Mouse (Mus musculus) G1E-ER4 (cell line): ENCODE measurements around the gene Arl13b. TPM values are rescaled to one million over a fixed set of nuclear protein-coding genes. Genes with fewer than 3 reads are reported as not detected.

Experiments used
- GATA1 ChIP-seq: IDR thresholded peaks from one replicate; pipeline ENCODE4 v1.8.0; 2012; ENCODE audit warnings: low read length, inconsistent platforms
- polyA plus RNA-seq: library from polyadenylated mRNA; stranded (reverse); fragments of >175 nt; gene quantifications from 2 replicates; pipeline ENCODE4 v1.2.3, GENCODE M21; 2012

Gene Arl13b
- polyA plus RNA-seq: 1.6 and 2.1 TPM in 2 replicates

- TF ChIP-seq GATA1: no peak
Observed at GRCm38 (mm10) chr16:62846498-62847312, at the start of gene Arl13b. Arl13b (minus strand) TSS chr16:62847040.

GRCm38 (mm10) chr16:62895824-62896223 lies 49.0 kb upstream of the Arl13b start:
- no peak for TF ChIP-seq GATA1

- TF ChIP-seq GATA1: no peak
Observed at GRCm38 (mm10) chr16:62874065-62874464, 27.2 kb upstream of the Arl13b start.

- TF ChIP-seq GATA1: no peak
Observed at GRCm38 (mm10) chr16:62873180-62873579, 26.3 kb upstream of the Arl13b start.

- TF ChIP-seq GATA1: no peak
Observed at GRCm38 (mm10) chr16:62872688-62873117, 25.9 kb upstream of the Arl13b start.

GRCm38 (mm10) chr16:62861455-62861854 lies 14.6 kb upstream of the Arl13b start:
- no peak for TF ChIP-seq GATA1

- TF ChIP-seq GATA1: no peak
Observed at GRCm38 (mm10) chr16:62860140-62860539, 13.3 kb upstream of the Arl13b start.

- no peak for TF ChIP-seq GATA1
Observed at GRCm38 (mm10) chr16:62858018-62858417, 11.2 kb upstream of the Arl13b start.

- TF ChIP-seq GATA1: no peak
Observed at GRCm38 (mm10) chr16:62857498-62857897, 10.7 kb upstream of the Arl13b start.

GRCm38 (mm10) chr16:62856273-62856672 lies 9.4 kb upstream of the Arl13b start:
- TF ChIP-seq GATA1: no peak

GRCm38 (mm10) chr16:62855385-62855784 lies 8.5 kb upstream of the Arl13b start:
- TF ChIP-seq GATA1: no peak

GRCm38 (mm10) chr16:62854191-62855068 lies 7.6 kb upstream of the Arl13b start, which contains the start of gene Pros1:
Pros1 (plus strand) TSS chr16:62854307.
- TF ChIP-seq GATA1: no peak

- no peak for TF ChIP-seq GATA1
Observed at GRCm38 (mm10) chr16:62853611-62854126, 6.8 kb upstream of the Arl13b start.

- TF ChIP-seq GATA1: no peak
Observed at GRCm38 (mm10) chr16:62852464-62853252, 5.8 kb upstream of the Arl13b start.

- TF ChIP-seq GATA1: no peak
Observed at GRCm38 (mm10) chr16:62845341-62845740, 1.5 kb downstream of the Arl13b start.
